Mouse (Mus musculus) neural tube, embryonic 13.5 days (tissue): ENCODE data around the gene Dnm2. TPM values are rescaled to one million over a fixed set of nuclear protein-coding genes. Genes with fewer than 3 reads are reported as not detected.
"Not testable (repeated sequence)": the region's sequence is repeated elsewhere in the genome, so short reads cannot be mapped to it uniquely, and the experiment has no call there.

ENCODE experiments used
- ATAC-seq: fragments of 200-750 bp; cut with Nextera tagmentation; 2 replicates; pipeline ENCODE4 v1.8.0; 2017; ENCODE audit warnings: low read depth, mild to moderate bottlenecking, moderate TSS enrichment, moderate library complexity
- H3K27ac ChIP-seq: fragments of 300-500 bp; sonication (generic); replicated peaks from 2 replicates; pipeline ENCODE4 v1.5.1; 2015; ENCODE audit warnings: moderate library complexity, mild to moderate bottlenecking, inconsistent platforms
- H3K27me3 ChIP-seq: fragments of 300-500 bp; sonication (generic); 2 replicates; pipeline ENCODE4 v1.6.1; 2015; ENCODE audit warnings: mild to moderate bottlenecking, inconsistent platforms
- H3K36me3 ChIP-seq: fragments of 300-500 bp; sonication (generic); 2 replicates; pipeline ENCODE4 v1.6.1; 2015; ENCODE audit warnings: mild to moderate bottlenecking, inconsistent platforms
- H3K4me1 ChIP-seq: fragments of 300-500 bp; sonication (generic); replicated peaks from 2 replicates; pipeline ENCODE4 v1.6.1; 2015; ENCODE audit warnings: inconsistent platforms
- H3K4me2 ChIP-seq: fragments of 300-500 bp; sonication (generic); 2 replicates; pipeline ENCODE4 v1.6.1; 2015; ENCODE audit warnings: inconsistent platforms, mild to moderate bottlenecking, moderate library complexity
- H3K4me3 ChIP-seq: fragments of 300-500 bp; sonication (generic); 2 replicates; pipeline ENCODE4 v1.5.1; 2015; ENCODE audit warnings: mild to moderate bottlenecking, inconsistent platforms
- H3K9ac ChIP-seq: fragments of 300-500 bp; sonication (generic); 2 replicates; pipeline ENCODE4 v1.6.1; 2015; ENCODE audit warnings: moderate library complexity, mild to moderate bottlenecking, inconsistent platforms
- H3K9me3 ChIP-seq: fragments of 300-500 bp; sonication (generic); 2 replicates; pipeline ENCODE4 v1.6.1; 2016; ENCODE audit warnings: inconsistent platforms
- WGBS: fragments of 180-500 bp; shearing (Covaris S2); methylation state at CpG from one replicate; pipeline ENCODE4 v1.1.7; 2015; 5-methylcytosine and 5-hydroxymethylcytosine counted together
- polyA plus RNA-seq: library from polyadenylated mRNA; unstranded; fragments of >200 nt; fragmentation: Nextera tagmentation; extraction: Ambion mirVana; gene quantifications from 2 replicates; pipeline ENCODE4 v1.2.1, GENCODE M21; 2015

Gene Dnm2
- polyA plus RNA-seq, 1 experiment from 2014 or later, result 65.0 TPM

DNA sequence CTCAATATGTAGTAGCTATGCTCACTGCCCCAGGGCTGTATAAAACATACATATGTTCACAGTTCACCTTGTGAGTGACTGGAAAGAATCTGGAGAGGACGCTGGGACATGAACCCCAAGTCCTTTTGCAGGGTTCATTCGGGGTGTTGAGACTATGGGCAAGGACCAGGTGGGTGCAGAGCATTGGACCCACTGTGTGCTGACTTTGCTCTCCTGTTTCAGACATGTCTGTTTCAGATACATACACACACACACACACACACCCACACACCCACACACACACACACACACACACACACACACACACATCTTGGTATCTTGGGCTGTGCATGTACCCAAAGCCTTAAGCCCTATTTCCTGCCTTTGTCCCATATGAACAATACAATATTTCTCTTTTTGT is 117.3 kb downstream of the Dnm2 start:
- H3K9me3 ChIP-seq, H3K27ac ChIP-seq, H3K27me3 ChIP-seq, H3K4me2 ChIP-seq, ATAC-seq, H3K9ac ChIP-seq, H3K4me3 ChIP-seq, H3K36me3 ChIP-seq: not testable (repeated sequence)
- 92% methylated on average over 2 of the region's 2 CpGs for WGBS
- H3K4me1 ChIP-seq, result peaks cover 15% of the 10 kb centered on the region; the same call in 1 of the 2 replicates

- peak; percentile 58 for ATAC-seq
Measured at GRCm38 (mm10) chr9:21545351-21545915, 120.7 kb downstream of the Dnm2 start.

DNA sequence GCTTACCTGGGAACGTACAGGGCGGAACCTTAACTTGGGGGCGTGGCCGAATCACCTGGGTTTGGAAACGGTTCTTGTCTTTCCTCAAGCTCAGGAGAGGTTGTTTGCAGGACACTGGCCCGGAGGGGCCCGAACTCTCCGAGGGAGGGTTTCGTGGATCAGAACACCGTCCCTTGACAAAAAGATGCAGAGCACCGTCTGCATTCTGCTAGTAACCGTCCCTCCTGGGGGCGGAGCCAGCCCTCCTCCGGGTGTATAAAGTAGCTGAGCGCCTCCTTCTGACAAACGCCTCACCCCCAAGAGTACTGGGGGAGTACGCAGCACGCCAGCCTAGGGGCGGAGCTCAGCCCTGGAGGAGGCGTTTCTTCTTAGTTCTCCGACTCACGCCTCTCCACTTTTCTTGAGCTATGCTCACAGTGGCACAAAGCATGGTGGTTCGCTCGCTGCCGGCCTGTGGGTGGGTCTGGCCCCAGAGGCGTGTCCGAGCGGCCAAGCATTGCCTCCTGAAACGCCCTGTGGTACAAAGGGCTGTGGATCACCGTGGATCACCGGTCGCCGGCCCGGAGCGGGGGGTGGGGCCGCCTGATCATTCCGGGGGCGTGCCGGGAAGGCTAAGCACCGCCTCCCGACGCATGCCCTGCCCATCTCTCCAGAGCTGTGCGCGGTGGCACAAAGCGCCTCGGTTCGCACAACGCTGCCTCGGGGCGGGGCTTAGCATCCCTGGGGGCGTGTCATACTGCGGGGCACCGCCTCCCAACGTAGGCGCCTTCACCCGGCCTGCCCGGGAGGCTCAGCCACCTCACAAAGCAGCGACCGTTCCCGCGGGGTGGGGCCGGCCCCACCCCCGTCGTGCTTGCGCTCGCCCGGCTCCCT is 121.4 kb downstream of the Dnm2 start:
- Histone ChIP-seq H3K27me3 (no peaks in the 10 kb centered on the region), H3K27ac (peak overlapping the region; percentile 99), H3K36me3 (peaks cover 14% of the 10 kb centered on the region), H3K4me2 (peak overlapping the region; percentile 74), H3K4me1 (peaks cover 45% of the 10 kb centered on the region), H3K9ac (peak overlapping the region; percentile 73), H3K4me3 (peak overlapping the region; percentile 58), H3K9me3 (no peaks in the 10 kb centered on the region)
- peak; percentile 95 for ATAC-seq
- WGBS, result under 1% methylated on average over 66 of the region's 67 CpGs

More at GRCm38 (mm10) chr9:21545351-21545915, 120.7 kb downstream of the Dnm2 start:
- Histone ChIP-seq H3K4me3 (peak overlapping the region; percentile 58), H3K9me3 (no peaks in the 10 kb centered on the region), H3K36me3 (peaks cover 8% of the 10 kb centered on the region; the same call in 1 of the 2 replicates), H3K27ac (peak overlapping the region; percentile 99), H3K4me2 (peak overlapping the region; percentile 74), H3K9ac (peak overlapping the region; percentile 73), H3K4me1 (peaks cover 40% of the 10 kb centered on the region), H3K27me3 (no peaks in the 10 kb centered on the region)
- 5% methylated on average over 9 of the region's 9 CpGs for WGBS

DNA sequence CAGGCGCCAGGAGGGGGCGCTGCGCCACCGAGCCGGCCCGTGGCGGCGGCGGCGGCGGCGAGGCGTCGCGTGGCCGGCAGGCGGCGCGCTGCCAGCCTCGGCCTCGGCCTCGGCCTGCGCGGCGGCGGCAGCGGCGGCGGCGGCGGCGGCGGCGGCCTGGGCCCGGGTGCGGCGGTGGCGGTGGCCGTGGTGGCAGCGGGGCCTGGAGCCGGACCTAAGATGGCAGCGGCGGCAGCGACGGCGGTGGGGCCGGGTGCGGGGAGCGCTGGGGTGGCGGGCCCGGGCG is 122.0 kb downstream of the Dnm2 start, which contains the start of gene Carm1:
TSS of gene Carm1 (plus strand) at position 106 of the 286 bp plus-strand sequence.
- H3K27ac ChIP-seq, result peak within 1 kb of the TSS; percentile 99
- peak; percentile 49 for ATAC-seq
- peak within 1 kb of the TSS; percentile 89 for H3K4me2 ChIP-seq
- peak within 1 kb of the TSS; percentile 96 for H3K9ac ChIP-seq
- H3K36me3 ChIP-seq, result peaks cover 17% of the 10 kb centered on the region
- no peaks in the 10 kb centered on the region for H3K27me3 ChIP-seq
- H3K4me3 ChIP-seq, result peak within 1 kb of the TSS; percentile 58
- H3K4me1 ChIP-seq, result peaks cover 48% of the 10 kb centered on the region
- no peaks in the 10 kb centered on the region for H3K9me3 ChIP-seq
- under 1% methylated on average over 29 of the region's 52 CpGs for WGBS

- under 1% methylated on average over 49 of the region's 66 CpGs for WGBS
Measured at GRCm38 (mm10) chr9:21547075-21547941, 122.6 kb downstream of the Dnm2 start.

DNA sequence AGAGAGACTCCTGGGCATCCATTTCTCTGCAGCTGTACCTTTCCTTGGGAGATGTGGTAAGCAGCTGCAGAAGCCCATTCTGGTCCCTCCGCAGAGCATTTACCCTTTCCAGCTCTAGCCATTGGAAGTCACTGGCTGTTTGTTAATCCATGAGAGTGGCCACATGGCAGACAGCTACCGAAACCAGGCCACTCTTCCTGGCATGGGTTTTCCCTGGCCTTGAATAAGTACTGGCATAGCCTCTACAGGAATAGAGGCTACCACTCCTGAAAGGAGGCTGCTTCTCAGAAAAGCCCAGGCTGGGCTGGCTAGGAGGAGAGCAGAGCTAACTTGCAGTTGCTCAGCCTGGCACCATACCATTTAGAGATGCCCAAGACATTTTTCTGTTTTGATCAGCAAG is 126.3 kb downstream of the Dnm2 start:
- ATAC-seq, result no peak
- no peaks in the 10 kb centered on the region for H3K27me3 ChIP-seq
- no peak overlapping the region for H3K4me3 ChIP-seq
- 92% methylated on average over 2 of the region's 2 CpGs for WGBS
- H3K36me3 ChIP-seq, result peaks cover 32% of the 10 kb centered on the region
- H3K9ac ChIP-seq, result no peak overlapping the region
- H3K4me2 ChIP-seq, result no peak overlapping the region
- H3K27ac ChIP-seq, result no peak overlapping the region
- H3K4me1 ChIP-seq, result peaks cover 33% of the 10 kb centered on the region
- no peaks in the 10 kb centered on the region for H3K9me3 ChIP-seq

More at GRCm38 (mm10) chr9:21547075-21547941, 122.6 kb downstream of the Dnm2 start:
- H3K9ac ChIP-seq, result peak overlapping the region; percentile 96
- no peaks in the 10 kb centered on the region for H3K9me3 ChIP-seq
- peak; percentile 19 for ATAC-seq
- no peaks in the 10 kb centered on the region for H3K27me3 ChIP-seq
- H3K36me3 ChIP-seq, result peaks cover 17% of the 10 kb centered on the region
- peak overlapping the region; percentile 89 for H3K4me2 ChIP-seq
- H3K27ac ChIP-seq, result peak overlapping the region; percentile 99
- peaks cover 48% of the 10 kb centered on the region for H3K4me1 ChIP-seq
- peak overlapping the region; percentile 58 for H3K4me3 ChIP-seq

DNA sequence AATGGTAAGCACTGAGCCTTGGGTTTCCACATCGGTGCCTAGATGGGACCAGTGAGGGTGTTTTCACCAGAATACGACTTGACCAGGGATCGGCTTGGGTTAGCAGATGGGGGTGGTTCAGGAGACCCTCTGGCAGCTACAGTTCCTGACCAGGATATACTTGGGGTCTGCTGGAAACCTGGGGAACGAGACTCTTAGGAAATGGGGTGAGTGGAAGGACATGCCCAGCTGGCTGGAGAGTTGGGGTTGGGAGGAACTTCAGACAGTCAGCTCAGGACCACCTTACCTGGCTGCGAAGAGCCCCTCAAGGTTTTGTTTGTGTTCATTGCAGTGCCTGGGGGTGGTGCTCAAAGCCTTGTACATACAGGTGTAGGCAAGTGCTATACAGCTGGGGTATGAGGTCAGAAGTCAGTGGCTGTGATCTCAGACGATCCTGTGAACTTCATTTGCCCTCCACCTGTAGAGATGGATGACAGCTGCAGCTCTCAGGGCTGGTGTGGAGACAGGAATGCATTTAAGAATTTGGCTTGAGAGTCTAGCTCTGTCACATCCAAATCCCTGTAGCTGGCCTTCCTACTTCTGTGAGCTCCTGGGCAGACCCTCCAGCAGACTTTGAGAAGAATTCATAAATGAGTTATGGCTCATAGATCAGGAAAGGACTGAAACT is 129.0 kb downstream of the Dnm2 start:
- no peak overlapping the region for H3K9ac ChIP-seq
- peaks cover 39% of the 10 kb centered on the region for H3K36me3 ChIP-seq
- H3K4me1 ChIP-seq, result peaks cover 41% of the 10 kb centered on the region
- ATAC-seq, result no peak
- H3K27ac ChIP-seq, result no peak overlapping the region
- no peaks in the 10 kb centered on the region for H3K9me3 ChIP-seq
- 91% methylated on average over 6 of the region's 6 CpGs for WGBS
- no peaks in the 10 kb centered on the region for H3K27me3 ChIP-seq
- no peak overlapping the region for H3K4me3 ChIP-seq
- no peak overlapping the region for H3K4me2 ChIP-seq

- H3K4me3 ChIP-seq, result no peak overlapping the region
- no peaks in the 10 kb centered on the region for H3K9me3 ChIP-seq
- H3K9ac ChIP-seq, result no peak overlapping the region
- no peaks in the 10 kb centered on the region for H3K27me3 ChIP-seq
- no peak for ATAC-seq
- H3K4me2 ChIP-seq, result no peak overlapping the region
- 85% methylated on average over 6 of the region's 6 CpGs for WGBS
- peaks cover 33% of the 10 kb centered on the region for H3K36me3 ChIP-seq
- no peak overlapping the region for H3K27ac ChIP-seq
- H3K4me1 ChIP-seq, result peaks cover 34% of the 10 kb centered on the region
Measured at GRCm38 (mm10) chr9:21555198-21555742, 130.6 kb downstream of the Dnm2 start.

DNA sequence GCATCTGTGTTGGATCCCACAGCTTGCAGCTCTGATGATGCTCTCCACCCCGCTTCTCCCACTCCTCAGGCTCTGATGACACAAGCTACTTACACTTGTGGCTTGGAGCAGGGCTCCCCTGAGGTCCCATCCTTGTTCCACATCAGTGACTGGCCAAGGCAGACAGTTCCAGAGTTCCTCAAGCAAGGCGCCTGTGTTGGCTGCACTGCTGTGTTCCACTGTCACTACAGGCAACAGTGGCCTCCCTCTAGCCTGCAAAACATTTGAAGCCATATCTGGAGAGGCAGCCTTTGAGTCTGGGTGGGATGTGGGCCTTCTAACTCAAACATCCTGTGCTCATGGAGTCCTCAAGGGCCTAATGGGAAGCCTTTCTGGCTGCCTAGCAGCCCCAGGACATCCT is 132.3 kb downstream of the Dnm2 start:
- Histone ChIP-seq H3K27me3 (no peaks in the 10 kb centered on the region), H3K4me1 (peaks cover 24% of the 10 kb centered on the region), H3K4me2 (no peak overlapping the region), H3K9ac (no peak overlapping the region), H3K36me3 (peaks cover 30% of the 10 kb centered on the region), H3K27ac (0 out of 2 replicates have a peak overlapping the region, but pooled peaks have one; percentile 33), H3K4me3 (no peak overlapping the region), H3K9me3 (no peaks in the 10 kb centered on the region)
- ATAC-seq, result no peak
- WGBS, result 83% methylated on average over 2 of the region's 2 CpGs
